Mouse (Mus musculus): ENCODE results near the gene Rac2.

DNA sequence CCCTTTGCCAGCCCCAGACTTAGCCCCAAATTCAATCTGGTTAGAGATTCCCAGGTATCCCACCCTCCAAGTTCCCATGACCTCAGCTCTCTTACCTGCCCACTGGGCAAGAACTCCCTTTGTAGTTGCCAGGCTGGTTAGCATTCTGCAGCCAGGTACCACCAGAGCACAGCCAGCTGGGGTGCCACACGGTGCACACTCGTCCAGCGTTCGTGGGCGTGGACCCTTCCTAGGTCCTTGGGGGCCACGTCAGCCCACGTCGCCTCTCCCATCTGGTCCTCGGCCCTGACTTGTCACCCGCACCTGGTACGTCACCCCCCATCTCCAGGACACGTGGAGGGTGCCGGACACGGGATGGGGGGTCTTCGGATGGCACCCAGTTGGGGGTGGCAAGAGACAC lies 28.5 kb downstream of the Rac2 start:
- no peak for TF ChIP-seq CTCF (IDR thresholded peaks at IDR 0.05; ENCODE audit: low read depth, low read length)
- TF ChIP-seq POLR2A (IDR thresholded peaks at IDR 0.05; ENCODE audit: insufficient read depth, low read length), result no peak
- no peak for TF ChIP-seq EP300 (IDR thresholded peaks at IDR 0.05; ENCODE audit: insufficient read depth, low read depth, low read length)
